Mouse (Mus musculus): ENCODE data around the gene Gm49393. TPM values are rescaled to one million over a fixed set of nuclear protein-coding genes. Genes with fewer than 3 reads are reported as not detected.

The Gm49393 gene
- polyA plus RNA-seq, 2 experiments from 2014 or later: not detected

Other genes starting within 250 kb of the Gm49393 start
- not detected for gene BC051665, start 149.2 kb downstream of the Gm49393 start, polyA plus RNA-seq (2017; shearing (Covaris generic))
- gene Ctsll3, start 132.7 kb downstream of the Gm49393 start, polyA plus RNA-seq (2017; shearing (Covaris generic)): not detected
- 1 to 10 TPM; 1.2 to 1.6 TPM for gene 4930486L24Rik, start 71.1 kb downstream of the Gm49393 start, polyA plus RNA-seq (2017; shearing (Covaris generic))
- gene Gm49392, start 38.7 kb downstream of the Gm49393 start, polyA plus RNA-seq (2017; shearing (Covaris generic)): not detected
- gene Ctla2b, start 38.1 kb downstream of the Gm49393 start, polyA plus RNA-seq (2017; shearing (Covaris generic)): 1 to 10 TPM; 7.5 to 8.0 TPM
- gene Tpbpb, start 30.7 kb downstream of the Gm49393 start, polyA plus RNA-seq (2017; shearing (Covaris generic)): not detected
- not detected for gene Gm49391, start 981 bp upstream of the Gm49393 start, polyA plus RNA-seq (2017; shearing (Covaris generic))
- 10 to 100 TPM; 25.4 to 33.4 TPM for gene Ctla2a, start 1.0 kb upstream of the Gm49393 start, polyA plus RNA-seq (2017; shearing (Covaris generic))
- gene Tpbpa, start 6.4 kb upstream of the Gm49393 start, polyA plus RNA-seq (2017; shearing (Covaris generic)): not detected
- not detected for gene Ctsj, start 70.4 kb upstream of the Gm49393 start, polyA plus RNA-seq (2017; shearing (Covaris generic))
- not detected for gene Ctsq, start 105.0 kb upstream of the Gm49393 start, polyA plus RNA-seq (2017; shearing (Covaris generic))
- not detected for gene Ctsr, start 228.7 kb upstream of the Gm49393 start, polyA plus RNA-seq (2017; shearing (Covaris generic))

All from CD4-positive, CD25-positive, alpha-beta regulatory T cell, adult 4 months (primary cell).